Mouse (Mus musculus): ENCODE data around the gene Il21.

DNA sequence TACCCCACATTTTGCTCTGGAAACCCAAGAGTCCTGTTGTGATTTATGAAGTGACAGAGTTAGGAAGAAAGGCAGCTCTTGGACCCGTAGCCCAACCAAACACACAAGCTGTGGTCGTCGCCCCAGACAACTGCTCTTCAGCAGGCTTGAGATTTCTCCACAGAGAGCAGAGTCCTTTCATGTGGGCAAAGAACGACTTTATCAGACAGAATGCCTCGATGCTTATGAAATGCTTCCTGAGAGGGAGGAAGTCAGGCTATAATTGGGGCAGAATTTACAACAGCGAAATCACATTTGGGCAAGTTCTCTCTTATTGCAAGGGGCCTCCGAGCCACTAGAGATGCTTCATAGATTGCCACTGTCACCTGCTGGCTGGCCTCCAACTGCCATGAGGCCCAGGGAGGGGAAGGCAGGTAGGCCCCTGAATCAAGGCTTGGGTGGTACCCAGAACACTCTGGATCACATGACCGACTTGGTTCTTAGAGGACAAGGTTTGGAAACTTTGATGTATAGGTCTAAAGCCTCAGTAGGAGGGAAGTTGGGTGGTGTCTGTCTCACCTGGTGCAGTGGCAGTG is 27.1 kb downstream of the Il21 start:
- TF ChIP-seq CTCF (IDR thresholded peaks at IDR 0.05; ENCODE audit: low read depth, low read length), result no peak
- TF ChIP-seq TAL1 (conservative IDR thresholded peaks at IDR 0.05; ENCODE audit: low read depth, low read length), result no peak
